Mouse (Mus musculus) liver, embryonic 14.5 days (tissue): ENCODE measurements around the gene Crlf1.

Experiments
- CTCF ChIP-seq: IDR thresholded peaks from 2 replicates; pipeline ENCODE4 v1.5.1; 2016; ENCODE audit warnings: antibody characterized with exemption, low read depth, control low read depth
- EP300 ChIP-seq: IDR thresholded peaks from 2 replicates; pipeline ENCODE4 v1.6.1; 2016; ENCODE audit warnings: antibody characterized with exemption, low read depth

GRCm38 (mm10) chr8:70512253-70512903 lies 19.4 kb downstream of the Crlf1 start:
- TF ChIP-seq CTCF (no peak), EP300 (peak; percentile 45; the same call in 1 of the 2 replicates)
